In genomic region chrX:142623359-142623758, GRCm38 (mm10) we compare ENCODE assay signal across 16 mouse cellular contexts. TPM values are rescaled to one million over a fixed set of nuclear protein-coding genes. Genes with fewer than 3 reads are reported as not detected.
DNase-seq lines count a peak whose midpoint lies in the region; ATAC-seq and TF ChIP-seq lines count a peak whose summit lies in the region.
"Had no signal": no experiment of that assay in that cellular context is flagged by ENCODE, and none has a peak within 500 bp of the region (broad histone marks: within the 10 kb centered on the region; RNA-seq: fewer than 3 reads in every experiment).

No protein-coding gene starts in this region.

- TF ChIP-seq CTCF in heart, adult 2 months (IDR thresholded peaks at IDR 0.05): no peak
- TF ChIP-seq CTCF in stomach, postnatal 0 days (IDR thresholded peaks at IDR 0.05; ENCODE audit: low read depth): no peak

- DNase-seq in heart, adult 11 months: peak; percentile 34
- DNase-seq in heart, adult 2 months: no peak
- DNase-seq in stomach, postnatal 0 days (ENCODE audit: low spot score): no peak
- peak; percentile 66 for DNase-seq in forelimb bud, embryonic 11.5 days (ENCODE audit: low read depth, low spot score)
- no peak for DNase-seq in layer of hippocampus, adult 8-10 months (ENCODE audit: low spot score in 2 of 2)
- no peak for DNase-seq in right cerebral cortex, adult 18-20 months
- DNase-seq: kidney, adult 11 months; layer of hippocampus, postnatal 36 days; thymus, postnatal 14 days had no signal

- no peak overlapping the region for H3K27ac ChIP-seq in heart, adult 2 months
- H3K27ac ChIP-seq in stomach, embryonic 14.5 days (ENCODE audit: low read length): peak overlapping the region; percentile 3; the same call in 1 of the 2 replicates
- no peak overlapping the region for H3K27ac ChIP-seq in stomach, postnatal 0 days (replicated peaks)
- H3K27ac ChIP-seq: forebrain, embryonic 13.5 days; heart, embryonic 10.5 days; midbrain, embryonic 15.5 days; neural tube, embryonic 12.5 days had no signal

- H3K27me3 ChIP-seq in heart, adult 2 months (ENCODE audit: control insufficient read depth, insufficient read depth, low read length): no peaks in the 10 kb centered on the region
- no peaks in the 10 kb centered on the region for H3K27me3 ChIP-seq in stomach, embryonic 14.5 days (ENCODE audit: control insufficient read depth, insufficient read depth, low read length)
- H3K27me3 ChIP-seq in stomach, postnatal 0 days (ENCODE audit: control insufficient read depth, insufficient read depth, low read length): no peaks in the 10 kb centered on the region
- H3K27me3 ChIP-seq: neural tube, embryonic 12.5 days had no signal

- WGBS in heart, adult 2 months: 34% methylated on average over 2 of the region's 2 CpGs
- WGBS in stomach, embryonic 14.5 days: 24% methylated on average over 2 of the region's 2 CpGs
- WGBS in stomach, postnatal 0 days: 23% methylated on average over 2 of the region's 2 CpGs

- H3K4me3 ChIP-seq in heart, adult 2 months: no peak overlapping the region
- no peak overlapping the region for H3K4me3 ChIP-seq in stomach, embryonic 14.5 days (ENCODE audit: low read depth, low read length)
- H3K4me3 ChIP-seq in stomach, postnatal 0 days (ENCODE audit: low read depth, low read length): no peak overlapping the region
- H3K4me3 ChIP-seq: forebrain, embryonic 13.5 days; heart, embryonic 10.5 days; midbrain, embryonic 15.5 days; neural tube, embryonic 12.5 days had no signal

- H3K36me3 ChIP-seq in heart, adult 2 months (ENCODE audit: control insufficient read depth, insufficient read depth, low read length): no peaks in the 10 kb centered on the region
- no peaks in the 10 kb centered on the region for H3K36me3 ChIP-seq in stomach, embryonic 14.5 days (ENCODE audit: control insufficient read depth, insufficient read depth, low read length)
- H3K36me3 ChIP-seq in stomach, postnatal 0 days (ENCODE audit: control insufficient read depth, insufficient read depth, low read length): no peaks in the 10 kb centered on the region
- H3K36me3 ChIP-seq: heart, embryonic 10.5 days; midbrain, embryonic 15.5 days; neural tube, embryonic 12.5 days had no signal

- intact Hi-C loops in heart, adult 2 months (cut with DNase I): no loop called here

- H3K79me2 ChIP-seq in heart, adult 2 months (replicated peaks; ENCODE audit: control insufficient read depth, insufficient read depth, low read length): no peaks in the 10 kb centered on the region

- TF ChIP-seq EP300 in heart, adult 2 months (IDR thresholded peaks at IDR 0.05; ENCODE audit: insufficient read depth, low read depth, low read length): no peak
- no peak for TF ChIP-seq EP300 in stomach, postnatal 0 days (optimal IDR thresholded peaks at IDR 0.05)

- no peaks in the 10 kb centered on the region for H3K4me1 ChIP-seq in heart, adult 2 months (ENCODE audit: control insufficient read depth, insufficient read depth, low read length)
- no peaks in the 10 kb centered on the region for H3K4me1 ChIP-seq in stomach, embryonic 14.5 days (ENCODE audit: control insufficient read depth, insufficient read depth, low read length)
- no peaks in the 10 kb centered on the region for H3K4me1 ChIP-seq in stomach, postnatal 0 days (replicated peaks; ENCODE audit: control insufficient read depth, insufficient read depth)
- H3K4me1 ChIP-seq: forebrain, embryonic 13.5 days; heart, embryonic 10.5 days; midbrain, embryonic 15.5 days; neural tube, embryonic 12.5 days had no signal

- ATAC-seq in stomach, embryonic 14.5 days (ENCODE audit: insufficient number of reproducible peaks, insufficient read depth, low FRiP score, low read depth): no peak
- no peak for ATAC-seq in stomach, postnatal 0 days (ENCODE audit: low FRiP score, low TSS enrichment)
- ATAC-seq in megakaryocyte, adult 5-6 weeks (ENCODE audit: poor library complexity, severe bottlenecking): no peak
- ATAC-seq: forebrain, embryonic 13.5 days; midbrain, embryonic 15.5 days had no signal

- no peak overlapping the region for H3K9ac ChIP-seq in heart, adult 2 months (ENCODE audit: low read depth, low read length)
- no peak overlapping the region for H3K9ac ChIP-seq in stomach, embryonic 14.5 days (replicated peaks; ENCODE audit: low read depth, low read length)
- H3K9ac ChIP-seq in stomach, postnatal 0 days (ENCODE audit: low read length): no peak overlapping the region
- H3K9ac ChIP-seq: forebrain, embryonic 13.5 days; midbrain, embryonic 15.5 days; neural tube, embryonic 12.5 days had no signal

- TF ChIP-seq POLR2A in heart, adult 2 months (IDR thresholded peaks at IDR 0.05; ENCODE audit: insufficient read depth, low read depth, low read length): no peak

- H3K9me3 ChIP-seq in stomach, embryonic 14.5 days (ENCODE audit: control insufficient read depth, low read depth, low read length): no peaks in the 10 kb centered on the region
- H3K9me3 ChIP-seq in stomach, postnatal 0 days (ENCODE audit: control insufficient read depth, low read length): no peaks in the 10 kb centered on the region
- H3K9me3 ChIP-seq: forebrain, embryonic 13.5 days; heart, embryonic 10.5 days; midbrain, embryonic 15.5 days; neural tube, embryonic 12.5 days had no signal

- no peak overlapping the region for H3K4me2 ChIP-seq in stomach, embryonic 14.5 days (replicated peaks; ENCODE audit: low read depth, low read length)
- no peak overlapping the region for H3K4me2 ChIP-seq in stomach, postnatal 0 days (replicated peaks; ENCODE audit: low read depth)
- H3K4me2 ChIP-seq: forebrain, embryonic 13.5 days; liver, embryonic 11.5 days; midbrain, embryonic 15.5 days; neural tube, embryonic 12.5 days had no signal

RNA-seq across cellular contexts. Expression of gene Tmem164, which starts 57.8 kb away (rescaled TPM):
- 10 to 100 TPM; 14.3 to 27.2 TPM for total RNA-seq in heart, adult 2 months (2021)
- polyA plus RNA-seq in heart, adult 2 months (2012; rRNA removed): 16.3 and 28.6 TPM in 2 replicates
- 39.5 and 42.9 TPM in 2 replicates for polyA plus RNA-seq in stomach, embryonic 14.5 days (2014; fragmentation: Nextera tagmentation; extraction: Ambion mirVana)
- 29.9 and 32.4 TPM in 2 replicates for polyA plus RNA-seq in stomach, postnatal 0 days (2015; fragmentation: Nextera tagmentation; extraction: Ambion mirVana)
- 10 to 100 TPM; 17.0 to 19.5 (median 18.7) TPM for total RNA-seq in layer of hippocampus, adult 8-10 months (2022)
- total RNA-seq in megakaryocyte, adult 5-6 weeks (2015): 36.5 and 41.4 TPM in 2 replicates
- 56.6 and 62.1 TPM in 2 replicates for total RNA-seq in megakaryocyte, adult 5-6 weeks (2017)

Comparison
In these comparisons a context has a peak if more than half of its experiments do, and no peak if none do; other contexts are left out.
1. DNase-seq: peak in heart, adult 11 months (single experiment) and forelimb bud, embryonic 11.5 days (single experiment); none in heart, adult 2 months (0 of 2), stomach, postnatal 0 days (single experiment), layer of hippocampus, adult 8-10 months (0 of 2) and right cerebral cortex, adult 18-20 months (single experiment).